9 mouse cellular contexts compared by ENCODE assay signal in the genomic region with DNA sequence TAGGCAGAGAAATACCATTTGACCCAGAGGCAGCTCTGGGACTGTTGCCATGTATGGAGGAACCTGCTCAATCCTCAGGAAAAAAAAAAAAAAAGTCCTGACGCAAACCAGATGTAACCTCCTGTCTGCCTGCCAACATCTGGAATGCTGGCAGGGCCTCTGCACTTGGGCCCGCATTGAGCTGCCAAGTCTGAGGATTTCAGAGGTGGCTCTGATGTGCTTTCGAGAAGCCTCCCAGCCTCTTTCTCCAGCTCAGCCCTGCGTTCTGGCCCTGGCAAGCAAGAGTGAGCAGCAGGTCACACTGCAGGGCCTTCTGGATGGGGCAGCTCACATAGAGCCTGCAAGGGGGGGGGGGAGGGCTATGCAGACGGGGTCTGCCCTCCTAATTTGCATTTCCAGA. TPM values are rescaled to one million over a fixed set of nuclear protein-coding genes. Genes with fewer than 3 reads are reported as not detected.
DNase-seq lines count a peak whose midpoint lies in the region; ATAC-seq lines count a peak whose summit lies in the region.
"Had no signal": no experiment of that assay in that cellular context is flagged by ENCODE, and none has a peak within 500 bp of the region (broad histone marks: within the 10 kb centered on the region; RNA-seq: fewer than 3 reads in every experiment).

No protein-coding gene starts in this region.

- H3K9me3 ChIP-seq in liver, embryonic 11.5 days (ENCODE audit: control insufficient read depth, low read length): no peaks in the 10 kb centered on the region
- no peaks in the 10 kb centered on the region for H3K9me3 ChIP-seq in hindbrain, embryonic 15.5 days
- no peaks in the 10 kb centered on the region for H3K9me3 ChIP-seq in lung, embryonic 15.5 days
- H3K9me3 ChIP-seq: G1E had no signal

- no peak for DNase-seq in liver, embryonic 11.5 days (ENCODE audit: low spot score)
- no peak for DNase-seq in liver
- DNase-seq in gastrocnemius, postnatal 10 days: peak; percentile 78
- peak; percentile 74 to 76 for DNase-seq in urinary bladder, postnatal 4 days (ENCODE audit: low spot score in 2 of 2)
- no peak for DNase-seq in spleen, postnatal 36 days (ENCODE audit: low spot score in 2 of 2)
- DNase-seq in thymus, postnatal 36 days: no peak

- peaks cover 4% of the 10 kb centered on the region for H3K27me3 ChIP-seq in liver, embryonic 11.5 days (replicated peaks; ENCODE audit: control insufficient read depth, insufficient read depth, low read length)
- H3K27me3 ChIP-seq in hindbrain, embryonic 15.5 days: no peaks in the 10 kb centered on the region
- no peaks in the 10 kb centered on the region for H3K27me3 ChIP-seq in lung, embryonic 15.5 days

- 61% methylated on average over 5 of the region's 5 CpGs for WGBS in liver, embryonic 11.5 days
- WGBS in hindbrain, embryonic 15.5 days: 44% methylated on average over 5 of the region's 5 CpGs
- WGBS in lung, embryonic 15.5 days: 27% methylated on average over 5 of the region's 5 CpGs

- peak overlapping the region; percentile 36; the same call in 1 of the 2 replicates for H3K27ac ChIP-seq in liver, embryonic 11.5 days (ENCODE audit: low read depth, low read length)
- H3K27ac ChIP-seq in hindbrain, embryonic 15.5 days (replicated peaks): 0 out of 2 replicates have a peak overlapping the region, but pooled peaks have one; percentile 21
- H3K27ac ChIP-seq in lung, embryonic 15.5 days: peak overlapping the region; percentile 75

- no peak for ATAC-seq in liver, embryonic 11.5 days (replicated peaks; ENCODE audit: low FRiP score)
- 0 out of 2 replicates have a peak, but pooled peaks have one; percentile 48 for ATAC-seq in hindbrain, embryonic 15.5 days (ENCODE audit: low FRiP score, low read depth)
- peak; percentile 79; the same call in 1 of the 2 replicates for ATAC-seq in lung, embryonic 15.5 days (ENCODE audit: borderline replicate concordance, extremely low read depth, low FRiP score, low TSS enrichment)

- H3K4me2 ChIP-seq in liver, embryonic 11.5 days: no peak overlapping the region
- no peak overlapping the region for H3K4me2 ChIP-seq in hindbrain, embryonic 15.5 days
- H3K4me2 ChIP-seq in lung, embryonic 15.5 days: peak overlapping the region; percentile 20

- H3K36me3 ChIP-seq in liver, embryonic 11.5 days (ENCODE audit: control insufficient read depth, insufficient read depth, low read length): peaks cover 35% of the 10 kb centered on the region
- no peaks in the 10 kb centered on the region for H3K36me3 ChIP-seq in hindbrain, embryonic 15.5 days
- peaks cover 38% of the 10 kb centered on the region for H3K36me3 ChIP-seq in lung, embryonic 15.5 days

- peaks cover 31% of the 10 kb centered on the region for H3K4me1 ChIP-seq in liver, embryonic 11.5 days (replicated peaks; ENCODE audit: control insufficient read depth, insufficient read depth, low read length)
- peaks cover 18% of the 10 kb centered on the region for H3K4me1 ChIP-seq in hindbrain, embryonic 15.5 days (replicated peaks)
- H3K4me1 ChIP-seq in lung, embryonic 15.5 days: peaks cover 57% of the 10 kb centered on the region

- H3K9ac ChIP-seq in liver, embryonic 11.5 days (ENCODE audit: low read depth, low read length): no peak overlapping the region
- H3K9ac ChIP-seq in hindbrain, embryonic 15.5 days: no peak overlapping the region
- no peak overlapping the region for H3K9ac ChIP-seq in lung, embryonic 15.5 days

- H3K4me3 ChIP-seq in liver, embryonic 11.5 days (ENCODE audit: low read depth, low read length): no peak overlapping the region
- H3K4me3 ChIP-seq in hindbrain, embryonic 15.5 days: no peak overlapping the region
- H3K4me3 ChIP-seq in lung, embryonic 15.5 days: no peak overlapping the region

RNA-seq across cellular contexts. Expression of a gene that starts 6.1 kb away (rescaled TPM):
- polyA plus RNA-seq in liver, embryonic 11.5 days (2014; fragmentation: Nextera tagmentation; extraction: Ambion mirVana): 324 and 328 TPM in 2 replicates
- 100 to 1,000 TPM; 172 to 198 TPM for total RNA-seq in gastrocnemius, postnatal 10 days (2021)
- 145 and 146 TPM in 2 replicates for polyA plus RNA-seq in hindbrain, embryonic 15.5 days (2015; fragmentation: Nextera tagmentation; extraction: Ambion mirVana)
- 498 and 524 TPM in 2 replicates for polyA plus RNA-seq in lung, embryonic 15.5 days (2015; fragmentation: Nextera tagmentation; extraction: Ambion mirVana)

RNA-seq across cellular contexts. Expression of a gene that starts 23.1 kb away (rescaled TPM):
- 315 and 330 TPM in 2 replicates for polyA plus RNA-seq in liver, embryonic 11.5 days (2014; fragmentation: Nextera tagmentation; extraction: Ambion mirVana)
- 10 to 100 TPM; 33.9 to 43.9 TPM for total RNA-seq in gastrocnemius, postnatal 10 days (2021)
- polyA plus RNA-seq in hindbrain, embryonic 15.5 days (2015; fragmentation: Nextera tagmentation; extraction: Ambion mirVana): 43.7 and 56.9 TPM in 2 replicates
- 276 and 280 TPM in 2 replicates for polyA plus RNA-seq in lung, embryonic 15.5 days (2015; fragmentation: Nextera tagmentation; extraction: Ambion mirVana)

RNA-seq across cellular contexts. Expression of a gene that starts 42.0 kb away (rescaled TPM):
- polyA plus RNA-seq in liver, embryonic 11.5 days (2014; fragmentation: Nextera tagmentation; extraction: Ambion mirVana): 0.21 TPM in 1 of 2 replicates, not detected in the other
- not detected for total RNA-seq in gastrocnemius, postnatal 10 days (2021)
- polyA plus RNA-seq in hindbrain, embryonic 15.5 days (2015; fragmentation: Nextera tagmentation; extraction: Ambion mirVana): 0.08 and 0.17 TPM in 2 replicates
- polyA plus RNA-seq in lung, embryonic 15.5 days (2015; fragmentation: Nextera tagmentation; extraction: Ambion mirVana): 0.21 and 0.42 TPM in 2 replicates

Comparison
In these comparisons a context has a peak if more than half of its experiments do, and no peak if none do; other contexts are left out.
1. DNase-seq: peak in gastrocnemius, postnatal 10 days (single experiment) and urinary bladder, postnatal 4 days (2 of 2); none in liver, embryonic 11.5 days (single experiment), liver (single experiment), spleen, postnatal 36 days (0 of 2) and thymus, postnatal 36 days (0 of 2).
2. H3K27ac ChIP-seq: peak in every context shown above with its lines; median percentile 75 in lung, embryonic 15.5 days; 36 in liver, embryonic 11.5 days; 21 in hindbrain, embryonic 15.5 days.